Mouse (Mus musculus) stomach, embryonic 16.5 days (tissue): ENCODE measurements around the gene 9230113P08Rik. TPM values are rescaled to one million over a fixed set of nuclear protein-coding genes. Genes with fewer than 3 reads are reported as not detected.
"Not testable (repeated sequence)": the region's sequence is repeated elsewhere in the genome, so short reads cannot be mapped to it uniquely, and the experiment has no call there.

Experiments
- ATAC-seq: fragments of 200-750 bp; cut with Nextera tagmentation; 2 replicates; pipeline ENCODE4 v1.8.0; 2017; ENCODE audit warnings: moderate number of reproducible peaks, moderate TSS enrichment; ENCODE audit not compliant: insufficient read depth, low FRiP score
- H3K27ac ChIP-seq: fragments of 300-500 bp; sonication (generic); 2 replicates; pipeline ENCODE4 v1.5.1; 2014; ENCODE audit warnings: low read length
- H3K27me3 ChIP-seq: fragments of 300-500 bp; sonication (generic); 2 replicates; pipeline ENCODE4 v1.6.1; 2014; ENCODE audit warnings: low read length, control low read depth, mixed read lengths; ENCODE audit not compliant: control insufficient read depth, insufficient read depth
- H3K36me3 ChIP-seq: fragments of 300-500 bp; sonication (generic); 2 replicates; pipeline ENCODE4 v1.6.1; 2014; ENCODE audit warnings: low read length; ENCODE audit not compliant: control insufficient read depth, insufficient read depth
- H3K4me1 ChIP-seq: fragments of 300-500 bp; sonication (generic); 2 replicates; pipeline ENCODE4 v1.6.1; 2014; ENCODE audit warnings: low read length, control low read depth, mixed read lengths; ENCODE audit not compliant: control insufficient read depth, insufficient read depth
- H3K4me2 ChIP-seq: fragments of 300-500 bp; sonication (generic); 2 replicates; pipeline ENCODE4 v1.6.1; 2014; ENCODE audit warnings: low read depth, low read length, mixed read lengths
- H3K4me3 ChIP-seq: fragments of 300-500 bp; sonication (generic); replicated peaks from 2 replicates; pipeline ENCODE4 v1.5.1; 2014; ENCODE audit warnings: mild to moderate bottlenecking, low read length
- H3K9ac ChIP-seq: fragments of 300-500 bp; sonication (generic); 2 replicates; pipeline ENCODE4 v1.6.1; 2014; ENCODE audit warnings: low read length
- H3K9me3 ChIP-seq: fragments of 300-500 bp; sonication (generic); replicated peaks from 2 replicates; pipeline ENCODE4 v1.6.1; 2016; ENCODE audit warnings: low read length, control low read depth; ENCODE audit not compliant: control insufficient read depth
- WGBS: fragments of 180-500 bp; shearing (Covaris S2); extraction: QIAGEN DNeasy Blood & Tissue Kit; methylation state at CpG from one replicate; pipeline ENCODE4 v1.1.7; 2014; 5-methylcytosine and 5-hydroxymethylcytosine counted together
- polyA plus RNA-seq: library from polyadenylated mRNA; unstranded; fragments of >200 nt; fragmentation: Nextera tagmentation; extraction: Ambion mirVana; gene quantifications from 2 replicates; pipeline ENCODE4 v1.2.1, GENCODE M21; 2015

The 9230113P08Rik gene
- polyA plus RNA-seq: not detected in 2 replicates

DNA sequence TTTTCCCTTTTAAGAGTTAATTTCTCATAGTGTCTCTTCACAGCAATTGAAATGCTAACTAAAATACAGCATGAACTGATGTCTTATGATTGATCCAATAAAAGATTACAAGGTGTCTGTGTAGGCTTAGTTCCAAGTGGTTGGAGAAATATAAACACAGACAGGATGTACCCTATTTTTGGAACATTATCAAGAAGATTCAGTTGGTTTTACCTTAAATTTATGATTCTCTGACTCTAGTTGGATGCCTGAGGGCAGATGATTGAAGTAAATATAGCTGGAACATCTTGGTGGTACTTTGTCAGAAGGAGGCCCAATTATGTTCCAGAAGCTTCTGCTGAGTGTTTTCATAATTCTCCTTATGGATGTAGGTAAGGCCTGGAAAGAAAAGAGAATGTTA, at the start of gene 9230113P08Rik:
TSS of gene 9230113P08Rik (plus strand) at position 301 of the 400 bp plus-strand sequence.
- H3K4me3 ChIP-seq, H3K27me3 ChIP-seq, H3K4me1 ChIP-seq, H3K27ac ChIP-seq, H3K9ac ChIP-seq, H3K4me2 ChIP-seq, H3K36me3 ChIP-seq, ATAC-seq, H3K9me3 ChIP-seq: not testable (repeated sequence)

DNA sequence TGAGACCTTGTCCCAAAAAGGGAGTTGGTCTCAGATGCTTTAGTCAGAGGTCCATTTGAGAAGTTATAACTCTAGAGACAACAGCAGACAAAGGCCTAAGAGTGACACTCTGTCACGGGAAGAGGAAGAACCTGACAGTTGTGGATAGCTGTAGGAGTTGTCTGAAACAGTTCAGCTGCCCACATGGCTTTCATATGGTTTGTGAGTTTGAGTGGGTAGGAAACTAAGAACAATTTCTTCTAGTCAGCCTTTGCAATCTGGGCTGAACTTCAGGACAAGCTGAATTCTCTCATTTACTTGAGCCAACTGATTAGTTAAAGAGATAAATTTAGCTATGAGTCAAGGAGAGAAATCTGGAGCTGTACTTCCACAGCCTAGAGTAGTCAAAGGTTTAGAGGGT, 15.1 kb upstream of the 9230113P08Rik start:
- H3K27me3 ChIP-seq, H3K4me3 ChIP-seq, H3K4me1 ChIP-seq, H3K9me3 ChIP-seq, H3K4me2 ChIP-seq, H3K9ac ChIP-seq, H3K27ac ChIP-seq, ATAC-seq, H3K36me3 ChIP-seq: not testable (repeated sequence)
- WGBS: 66% methylated on average over 1 of the region's 1 CpGs

GRCm38 (mm10) chr9:35904494-35904893, 3.7 kb upstream of the 9230113P08Rik start:
- Histone ChIP-seq H3K36me3 (no peaks in the 10 kb centered on the region), H3K9ac (no peak overlapping the region), H3K4me3 (no peak overlapping the region), H3K27ac (no peak overlapping the region), H3K4me2 (no peak overlapping the region), H3K4me1 (no peaks in the 10 kb centered on the region), H3K9me3 (no peaks in the 10 kb centered on the region), H3K27me3 (no peaks in the 10 kb centered on the region)
- 71% methylated on average over 2 of the region's 2 CpGs for WGBS
- ATAC-seq: no peak

- H3K9me3 ChIP-seq: no peaks in the 10 kb centered on the region
- no peak overlapping the region for H3K9ac ChIP-seq
- no peak overlapping the region for H3K4me2 ChIP-seq
- H3K4me3 ChIP-seq: no peak overlapping the region
- no peak for ATAC-seq
- no peak overlapping the region for H3K27ac ChIP-seq
- H3K36me3 ChIP-seq: no peaks in the 10 kb centered on the region
- H3K27me3 ChIP-seq: no peaks in the 10 kb centered on the region
- no peaks in the 10 kb centered on the region for H3K4me1 ChIP-seq
- WGBS: 85% methylated on average over 2 of the region's 2 CpGs
Observed at GRCm38 (mm10) chr9:35930817-35931216, 22.6 kb downstream of the 9230113P08Rik start.

Other genes with a start within 250 kb of the 9230113P08Rik start
- gene Pate1, start 221.0 kb upstream of the 9230113P08Rik start, polyA plus RNA-seq: not detected in 2 replicates
- not detected in 2 replicates for gene Gm17677, start 167.4 kb upstream of the 9230113P08Rik start, polyA plus RNA-seq
- gene Gm17727, start 130.3 kb upstream of the 9230113P08Rik start, polyA plus RNA-seq: not detected in 2 replicates
- gene Gm27235, start 118.3 kb upstream of the 9230113P08Rik start, polyA plus RNA-seq: not detected in 2 replicates
- gene D730048I06Rik, start 118.3 kb upstream of the 9230113P08Rik start, polyA plus RNA-seq: not detected in 2 replicates
- gene 9230110F15Rik, start 64.3 kb upstream of the 9230113P08Rik start, polyA plus RNA-seq: not detected in 2 replicates
- not detected in 2 replicates for gene Gm5916, start 220.4 kb downstream of the 9230113P08Rik start, polyA plus RNA-seq